Mouse (Mus musculus) stomach, adult 2 months (tissue): Measurements from ENCODE around the gene Ergic3. TPM values are rescaled to one million over a fixed set of nuclear protein-coding genes. Genes with fewer than 3 reads are reported as not detected.

ENCODE experiments used
- polyA plus RNA-seq: library from polyadenylated mRNA; depleted of rRNA; stranded (reverse); fragments of >200 nt; gene quantifications from 2 replicates; pipeline ENCODE4 v1.2.3, GENCODE M21; 2012; rRNA removed

Gene Ergic3
- polyA plus RNA-seq: 112 and 123 TPM in 2 replicates

DNA sequence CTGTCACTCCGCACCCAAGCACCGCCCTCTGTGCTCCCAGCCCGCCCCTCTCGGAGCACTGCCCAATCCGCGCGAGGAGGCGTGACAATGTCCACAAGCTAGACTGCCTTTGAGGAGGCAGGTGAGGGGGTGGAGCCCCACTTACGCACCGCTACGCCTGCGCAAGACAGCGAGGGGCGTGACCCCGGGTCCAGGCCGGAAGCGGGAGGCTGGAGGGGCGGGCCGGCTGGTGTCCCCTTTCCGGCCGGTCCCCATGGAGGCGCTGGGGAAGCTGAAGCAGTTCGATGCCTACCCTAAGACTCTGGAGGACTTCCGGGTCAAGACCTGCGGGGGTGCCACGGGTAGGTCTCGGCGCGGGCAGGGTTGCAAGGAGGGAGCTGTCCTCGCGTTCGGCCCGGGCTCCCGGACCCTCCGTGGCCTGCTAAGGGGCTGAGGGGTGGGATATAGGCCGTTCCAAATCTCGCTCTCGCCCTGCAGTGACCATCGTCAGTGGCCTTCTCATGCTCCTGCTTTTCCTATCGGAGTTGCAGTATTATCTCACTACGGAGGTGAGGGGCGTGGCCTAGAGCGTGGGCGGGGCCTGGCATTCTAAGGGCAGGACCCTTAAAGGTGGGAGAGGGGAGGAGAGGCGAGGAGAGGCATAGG lies at the start of gene Ergic3, which contains the start of gene 6430550D23Rik:
Gene Ergic3 (plus strand): TSS at position 158 of the 645 bp plus-strand sequence.
Gene 6430550D23Rik (minus strand): TSS at position 90 of the 645 bp plus-strand sequence.

DNA sequence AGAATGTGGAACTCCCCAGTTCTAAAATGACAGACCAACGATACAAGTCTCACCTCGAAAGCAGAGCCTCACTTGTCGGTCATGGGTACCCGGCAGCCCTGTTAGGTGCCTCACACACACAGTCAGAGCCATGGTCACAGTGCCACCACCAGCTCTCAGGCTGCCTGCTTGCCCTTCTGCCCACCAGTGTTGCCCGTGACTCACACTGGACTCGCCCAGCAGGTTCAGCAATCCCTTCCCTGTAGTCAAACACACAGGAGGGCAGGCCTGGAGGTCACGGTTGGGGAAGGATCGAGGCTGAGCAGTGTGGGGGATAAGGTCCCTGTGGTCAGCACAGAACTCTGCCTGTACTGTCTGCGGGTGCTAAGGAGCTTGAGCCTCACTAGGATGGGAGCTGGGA lies 45.0 kb downstream of the Ergic3 start, which contains the start of gene Fer1l4:
Gene Fer1l4 (minus strand): TSS at position 132 of the 400 bp plus-strand sequence.

DNA sequence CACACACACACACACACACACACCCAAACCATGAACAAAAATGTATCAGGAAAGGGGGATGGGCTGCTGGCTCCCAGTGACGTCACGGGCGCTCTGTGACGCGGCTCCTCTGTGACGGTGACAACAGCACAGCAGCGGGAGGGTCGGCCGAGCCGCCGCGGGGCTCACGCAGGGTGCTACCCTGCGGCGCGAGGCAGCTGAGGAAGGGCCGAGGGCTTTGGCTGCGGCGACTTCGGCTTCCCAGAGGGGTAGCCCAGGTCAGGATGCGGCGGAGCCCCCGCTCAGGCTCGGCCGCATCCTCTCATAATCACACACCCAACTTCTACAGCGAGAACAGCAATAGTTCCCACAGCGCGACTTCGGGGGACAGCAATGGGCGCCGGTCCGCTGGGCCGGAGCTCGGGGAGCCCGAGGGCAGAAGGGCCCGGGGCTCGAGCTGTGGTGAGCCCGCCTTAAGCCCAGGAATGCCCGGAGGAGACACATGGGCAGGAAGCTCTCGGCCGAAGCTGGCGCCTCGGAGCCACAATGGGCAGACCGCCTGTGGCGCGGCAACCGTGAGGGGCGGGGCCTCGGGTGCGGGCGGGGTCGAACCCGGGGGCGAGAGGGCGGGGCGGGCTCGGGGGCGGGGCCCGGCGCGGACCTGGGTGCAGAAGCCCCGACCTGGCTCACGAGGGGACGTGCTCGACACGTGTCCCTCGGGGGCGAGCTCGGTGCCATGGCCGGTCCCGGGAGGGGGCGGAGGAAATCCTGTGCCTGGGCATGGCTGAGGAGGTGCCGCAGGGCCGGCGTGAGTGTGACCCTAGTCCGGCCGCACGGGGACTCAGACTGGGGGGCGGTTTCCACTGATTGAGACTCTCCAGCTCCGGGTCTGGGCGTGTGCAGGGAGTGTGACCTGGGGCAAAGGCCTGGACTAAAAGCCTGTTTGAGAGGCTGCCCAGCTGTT lies 57.5 kb downstream of the Ergic3 start, which contains the start of gene Spag4:
Gene Spag4 (plus strand): TSS at position 77 of the 943 bp plus-strand sequence.

Other genes with a start within 250 kb of the Ergic3 start
- 0.22 TPM in 2 replicates for gene Mmp24, start 232.7 kb upstream of the Ergic3 start, polyA plus RNA-seq
- 39.1 and 88.0 TPM in 2 replicates for gene BC029722, start 188.6 kb upstream of the Ergic3 start, polyA plus RNA-seq
- gene Eif6, start 181.1 kb upstream of the Ergic3 start, polyA plus RNA-seq: 175 and 188 TPM in 2 replicates
- 8.5 and 10.6 TPM in 2 replicates for gene Fam83c, start 173.2 kb upstream of the Ergic3 start, polyA plus RNA-seq
- gene Uqcc1, start 77.7 kb upstream of the Ergic3 start, polyA plus RNA-seq: 4.6 and 7.1 TPM in 2 replicates
- gene Gm15557, start 67.3 kb upstream of the Ergic3 start, polyA plus RNA-seq: not detected in 2 replicates
- gene Gdf5, start 62.7 kb upstream of the Ergic3 start, polyA plus RNA-seq: 0.39 and 0.54 TPM in 2 replicates
- 1.7 and 1.9 TPM in 2 replicates for gene Cep250, start 51.6 kb upstream of the Ergic3 start, polyA plus RNA-seq
- 0.34 and 0.77 TPM in 2 replicates for gene 6430550D23Rik, start 68 bp upstream of the Ergic3 start, polyA plus RNA-seq
- gene Fer1l4, start 44.9 kb downstream of the Ergic3 start, polyA plus RNA-seq: 52.4 and 63.6 TPM in 2 replicates
- 2.2 and 2.8 TPM in 2 replicates for gene Spag4, start 57.1 kb downstream of the Ergic3 start, polyA plus RNA-seq
- 27.6 and 30.8 TPM in 2 replicates for gene Cpne1, start 103.9 kb downstream of the Ergic3 start, polyA plus RNA-seq
- 1.9 and 2.9 TPM in 2 replicates for gene Rbm12, start 103.9 kb downstream of the Ergic3 start, polyA plus RNA-seq
- 0.05 TPM in 1 of 2 replicates, not detected in the other for gene Gm28036, start 119.0 kb downstream of the Ergic3 start, polyA plus RNA-seq
- 122 and 216 TPM in 2 replicates for gene Romo1, start 136.0 kb downstream of the Ergic3 start, polyA plus RNA-seq
- gene Nfs1, start 136.1 kb downstream of the Ergic3 start, polyA plus RNA-seq: 27.7 and 34.3 TPM in 2 replicates
- gene Rbm39, start 172.2 kb downstream of the Ergic3 start, polyA plus RNA-seq: 18.8 and 20.8 TPM in 2 replicates
- 2.2 and 3.5 TPM in 2 replicates for gene Phf20, start 188.4 kb downstream of the Ergic3 start, polyA plus RNA-seq